Mouse (Mus musculus) lung, adult 2 months (tissue): ENCODE results near the gene Olfr522.

Experiments
- CTCF ChIP-seq: fragments of 200-500 bp; IDR thresholded peaks from 2 replicates; pipeline ENCODE4 v1.5.1; 2011; ENCODE audit warnings: mild to moderate bottlenecking, low read length, control low read depth; ENCODE audit not compliant: insufficient read depth
- POLR2A ChIP-seq: fragments of 200-500 bp; IDR thresholded peaks from 2 replicates; pipeline ENCODE4 v1.6.1; 2011; ENCODE audit warnings: low read depth, mild to moderate bottlenecking, control low read depth, low read length, borderline replicate concordance; ENCODE audit errors: extremely low read depth

- TF ChIP-seq POLR2A (no peak), CTCF (no peak)
Measured at GRCm38 (mm10) chr7:140208153-140208552, 43.6 kb upstream of the Olfr522 start.
